Mouse (Mus musculus): ENCODE data around the gene Ifngr2. TPM values are rescaled to one million over a fixed set of nuclear protein-coding genes. Genes with fewer than 3 reads are reported as not detected.

Gene Ifngr2
- total RNA-seq (2012; rRNA removed): 7.0 and 8.8 TPM in 2 replicates

GRCm38 (mm10) chr16:91546836-91547741 lies at the start of gene Ifngr2:
Gene Ifngr2, plus strand, starts transcription at chr16:91547072.
- peaks cover 4 to 13% of the 10 kb centered on the region in 2 experiments; a peak in 3 of 4 replicates for H3K4me1 ChIP-seq (ENCODE audit: control insufficient read depth in 2 of 2, insufficient read depth in 2 of 2, low read length in 2 of 2, poor library complexity in 1 of 2)
- no peaks in the 10 kb centered on the region for H3K36me3 ChIP-seq (ENCODE audit: control insufficient read depth, insufficient read depth, low read length, poor library complexity, severe bottlenecking)
- no peak for DNase-seq (ENCODE audit: low read depth, low spot score)
- peak within 1 kb of the TSS; percentile 66 for H3K9ac ChIP-seq (ENCODE audit: insufficient read depth, low read depth, low read length, poor library complexity, severe bottlenecking)
- H3K4me3 ChIP-seq (ENCODE audit: insufficient read depth in 1 of 2, low read depth in 1 of 2, low read length in 2 of 2, poor library complexity in 1 of 2, severe bottlenecking in 1 of 2): peak within 1 kb of the TSS; percentile 78 to 91
- TF ChIP-seq ZC3H11A (IDR thresholded peaks at IDR 0.05; ENCODE audit: borderline replicate concordance, low read depth, low read length) (no peak), HCFC1 (IDR thresholded peaks at IDR 0.05; ENCODE audit: borderline replicate concordance, insufficient read depth, low read length) (no peak), MAFK (IDR thresholded peaks at IDR 0.05; ENCODE audit: insufficient read depth, low read depth, low read length) (no peak), ZNF384 (IDR thresholded peaks at IDR 0.05; ENCODE audit: low read depth, low read length) (no peak), CHD2 (IDR thresholded peaks at IDR 0.05; ENCODE audit: low read depth, low read length) (no peak)
- in situ Hi-C loops (cut with MboI; ENCODE audit: low sequenced_read_pairs in 2 of 2, unreplicated experiment in 2 of 2): no loop called here
- H3K27ac ChIP-seq (ENCODE audit: insufficient read depth, low read depth, low read length, poor library complexity, severe bottlenecking): no peak within 1 kb of the TSS
- no peaks in the 10 kb centered on the region for H3K9me3 ChIP-seq (ENCODE audit: control insufficient read depth, insufficient read depth, low read depth, low read length)

GRCm38 (mm10) chr16:91498041-91498440 lies 48.8 kb upstream of the Ifngr2 start:
- Histone ChIP-seq H3K36me3 (ENCODE audit: control insufficient read depth, insufficient read depth, low read length, poor library complexity, severe bottlenecking) (peaks cover 29% of the 10 kb centered on the region), H3K4me3 (ENCODE audit: insufficient read depth in 1 of 2, low read depth in 1 of 2, low read length in 2 of 2, poor library complexity in 1 of 2, severe bottlenecking in 1 of 2) (no peak overlapping the region), H3K9me3 (ENCODE audit: control insufficient read depth, insufficient read depth, low read depth, low read length) (no peaks in the 10 kb centered on the region), H3K4me1 (ENCODE audit: control insufficient read depth in 2 of 2, insufficient read depth in 2 of 2, low read length in 2 of 2, poor library complexity in 1 of 2) (no peaks in the 10 kb centered on the region), H3K9ac (ENCODE audit: insufficient read depth, low read depth, low read length, poor library complexity, severe bottlenecking) (no peak overlapping the region), H3K27ac (ENCODE audit: insufficient read depth, low read depth, low read length, poor library complexity, severe bottlenecking) (no peak overlapping the region)
- in situ Hi-C loops (cut with MboI; ENCODE audit: low sequenced_read_pairs in 2 of 2, unreplicated experiment in 2 of 2): no loop called here
- no peak for TF ChIP-seq ZC3H11A (IDR thresholded peaks at IDR 0.05; ENCODE audit: borderline replicate concordance, low read depth, low read length)
- TF ChIP-seq HCFC1 (IDR thresholded peaks at IDR 0.05; ENCODE audit: borderline replicate concordance, insufficient read depth, low read length): no peak
- DNase-seq (ENCODE audit: low read depth, low spot score): no peak

- no peak for TF ChIP-seq ZC3H11A (IDR thresholded peaks at IDR 0.05; ENCODE audit: borderline replicate concordance, low read depth, low read length)
- no peak for TF ChIP-seq CHD2 (IDR thresholded peaks at IDR 0.05; ENCODE audit: low read depth, low read length)
- no peak for TF ChIP-seq ZNF384 (IDR thresholded peaks at IDR 0.05; ENCODE audit: low read depth, low read length)
- TF ChIP-seq MAFK (IDR thresholded peaks at IDR 0.05; ENCODE audit: insufficient read depth, low read depth, low read length): no peak
- TF ChIP-seq HCFC1 (IDR thresholded peaks at IDR 0.05; ENCODE audit: borderline replicate concordance, insufficient read depth, low read length): no peak
- Histone ChIP-seq H3K9me3 (ENCODE audit: control insufficient read depth, insufficient read depth, low read depth, low read length) (no peaks in the 10 kb centered on the region), H3K9ac (ENCODE audit: insufficient read depth, low read depth, low read length, poor library complexity, severe bottlenecking) (no peak overlapping the region), H3K4me1 (ENCODE audit: control insufficient read depth in 2 of 2, insufficient read depth in 2 of 2, low read length in 2 of 2, poor library complexity in 1 of 2) (no peaks in the 10 kb centered on the region), H3K36me3 (ENCODE audit: control insufficient read depth, insufficient read depth, low read length, poor library complexity, severe bottlenecking) (peaks cover 26% of the 10 kb centered on the region), H3K27ac (ENCODE audit: insufficient read depth, low read depth, low read length, poor library complexity, severe bottlenecking) (no peak overlapping the region), H3K4me3 (ENCODE audit: insufficient read depth in 1 of 2, low read depth in 1 of 2, low read length in 2 of 2, poor library complexity in 1 of 2, severe bottlenecking in 1 of 2) (no peak overlapping the region)
- in situ Hi-C loops (cut with MboI; ENCODE audit: low sequenced_read_pairs in 2 of 2, unreplicated experiment in 2 of 2): no loop called here
- DNase-seq (ENCODE audit: low read depth, low spot score): no peak
Observed at GRCm38 (mm10) chr16:91504701-91505100, 42.2 kb upstream of the Ifngr2 start.

- Histone ChIP-seq H3K9ac (ENCODE audit: insufficient read depth, low read depth, low read length, poor library complexity, severe bottlenecking) (no peak overlapping the region), H3K36me3 (ENCODE audit: control insufficient read depth, insufficient read depth, low read length, poor library complexity, severe bottlenecking) (peaks cover 25% of the 10 kb centered on the region), H3K4me1 (ENCODE audit: control insufficient read depth in 2 of 2, insufficient read depth in 2 of 2, low read length in 2 of 2, poor library complexity in 1 of 2) (no peaks in the 10 kb centered on the region), H3K27ac (ENCODE audit: insufficient read depth, low read depth, low read length, poor library complexity, severe bottlenecking) (no peak overlapping the region), H3K4me3 (ENCODE audit: insufficient read depth in 1 of 2, low read depth in 1 of 2, low read length in 2 of 2, poor library complexity in 1 of 2, severe bottlenecking in 1 of 2) (no peak overlapping the region), H3K9me3 (ENCODE audit: control insufficient read depth, insufficient read depth, low read depth, low read length) (no peaks in the 10 kb centered on the region)
- TF ChIP-seq ZNF384 (IDR thresholded peaks at IDR 0.05; ENCODE audit: low read depth, low read length) (no peak), MAFK (IDR thresholded peaks at IDR 0.05; ENCODE audit: insufficient read depth, low read depth, low read length) (no peak), ZC3H11A (IDR thresholded peaks at IDR 0.05; ENCODE audit: borderline replicate concordance, low read depth, low read length) (no peak), HCFC1 (IDR thresholded peaks at IDR 0.05; ENCODE audit: borderline replicate concordance, insufficient read depth, low read length) (no peak), CHD2 (IDR thresholded peaks at IDR 0.05; ENCODE audit: low read depth, low read length) (no peak)
- in situ Hi-C loops (cut with MboI; ENCODE audit: low sequenced_read_pairs in 2 of 2, unreplicated experiment in 2 of 2): no loop called here
- no peak for DNase-seq (ENCODE audit: low read depth, low spot score)
Observed at GRCm38 (mm10) chr16:91505116-91505601, 41.7 kb upstream of the Ifngr2 start.

Measured in ES-E14 (cell line).